Mouse (Mus musculus) limb, embryonic 12.5 days (tissue): ENCODE measurements at regions not wholly inside any gene's neighbourhood (a gene's known extent, or its start where the extent isn't known, plus 50 kb on each side); places are given as distances from the start of the nearest gene placed in this dataset.

ENCODE experiments used
- ATAC-seq: fragments of 200-750 bp; cut with Nextera tagmentation; 2 replicates; pipeline ENCODE4 v1.8.0; 2017; ENCODE audit warnings: low read depth, moderate TSS enrichment; ENCODE audit not compliant: insufficient number of reproducible peaks, insufficient read depth, low FRiP score, low TSS enrichment
- H3K27ac ChIP-seq: fragments of 300-500 bp; sonication (generic); 2 replicates; pipeline ENCODE4 v1.5.1; 2016; ENCODE audit warnings: mild to moderate bottlenecking, moderate library complexity
- H3K27me3 ChIP-seq: fragments of 300-500 bp; sonication (generic); 2 replicates; pipeline ENCODE4 v1.6.1; 2016; ENCODE audit warnings: mild to moderate bottlenecking, moderate library complexity
- H3K36me3 ChIP-seq: fragments of 300-500 bp; sonication (generic); 2 replicates; pipeline ENCODE4 v1.6.1; 2016; ENCODE audit warnings: mild to moderate bottlenecking, moderate library complexity
- H3K4me1 ChIP-seq: fragments of 300-500 bp; sonication (generic); replicated peaks from 2 replicates; pipeline ENCODE4 v1.6.1; 2016
- H3K4me2 ChIP-seq: fragments of 300-500 bp; sonication (generic); 2 replicates; pipeline ENCODE4 v1.6.1; 2016; ENCODE audit warnings: mild to moderate bottlenecking, moderate library complexity
- H3K4me3 ChIP-seq: fragments of 300-500 bp; sonication (generic); replicated peaks from 2 replicates; pipeline ENCODE4 v1.5.1; 2016; ENCODE audit warnings: mild to moderate bottlenecking
- H3K9ac ChIP-seq: fragments of 300-500 bp; sonication (generic); replicated peaks from 2 replicates; pipeline ENCODE4 v1.6.1; 2016; ENCODE audit warnings: mild to moderate bottlenecking, moderate library complexity
- H3K9me3 ChIP-seq: fragments of 300-500 bp; sonication (generic); 2 replicates; pipeline ENCODE4 v1.6.1; 2016; ENCODE audit warnings: mild to moderate bottlenecking, moderate library complexity
- WGBS: fragments of 180-500 bp; shearing (Covaris S2); methylation state at CpG from one replicate; pipeline ENCODE4 v1.1.7; 2016; 5-methylcytosine and 5-hydroxymethylcytosine counted together

DNA sequence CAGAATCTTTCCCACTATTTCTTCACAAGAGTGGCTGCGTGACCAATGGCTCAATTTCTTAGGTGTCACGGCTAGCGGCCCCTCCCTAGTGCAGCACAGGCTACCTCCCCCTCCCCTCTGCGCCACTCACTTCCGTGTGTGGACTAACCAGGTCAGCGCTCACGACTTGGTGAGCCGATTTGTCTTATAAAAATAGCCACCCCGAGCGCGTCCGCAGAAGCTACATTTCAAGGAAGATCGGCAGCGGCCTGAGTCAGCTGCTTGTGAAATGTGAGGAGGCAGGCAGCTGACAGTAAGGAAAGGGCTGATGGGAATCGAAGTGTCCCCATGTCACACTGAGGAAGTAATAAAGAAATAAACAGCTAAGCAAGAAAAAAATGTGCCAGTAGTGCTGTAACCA is 82.3 kb upstream of the Pced1b start:
- no peaks in the 10 kb centered on the region for H3K36me3 ChIP-seq
- 76% methylated on average over 15 of the region's 15 CpGs for WGBS

GRCm38 (mm10) chr15:97163971-97164370 is 82.9 kb upstream of the Pced1b start:
- H3K9me3 ChIP-seq, result no peaks in the 10 kb centered on the region
- no peak for ATAC-seq
- no peaks in the 10 kb centered on the region for H3K27me3 ChIP-seq
- no peaks in the 10 kb centered on the region for H3K36me3 ChIP-seq
- no peak overlapping the region for H3K4me2 ChIP-seq
- no peak overlapping the region for H3K27ac ChIP-seq
- no peaks in the 10 kb centered on the region for H3K4me1 ChIP-seq
- WGBS, result 89% methylated on average over 6 of the region's 6 CpGs
- H3K9ac ChIP-seq, result no peak overlapping the region
- no peak overlapping the region for H3K4me3 ChIP-seq

More for the DNA sequence above, 82.3 kb upstream of the Pced1b start:
- no peaks in the 10 kb centered on the region for H3K9me3 ChIP-seq
- H3K27me3 ChIP-seq, result no peaks in the 10 kb centered on the region
- H3K27ac ChIP-seq, result peak overlapping the region; percentile 23; the same call in 1 of the 2 replicates
- H3K4me2 ChIP-seq, result no peak overlapping the region
- no peak overlapping the region for H3K9ac ChIP-seq
- H3K4me3 ChIP-seq, result no peak overlapping the region
- ATAC-seq, result no peak
- no peaks in the 10 kb centered on the region for H3K4me1 ChIP-seq

GRCm38 (mm10) chr15:97163090-97163489 is 83.8 kb upstream of the Pced1b start:
- no peak for ATAC-seq
- H3K27ac ChIP-seq, result no peak overlapping the region
- H3K9me3 ChIP-seq, result no peaks in the 10 kb centered on the region
- no peak overlapping the region for H3K4me3 ChIP-seq
- WGBS, result 90% methylated on average over 8 of the region's 8 CpGs
- H3K4me2 ChIP-seq, result no peak overlapping the region
- H3K36me3 ChIP-seq, result no peaks in the 10 kb centered on the region
- no peaks in the 10 kb centered on the region for H3K4me1 ChIP-seq
- H3K9ac ChIP-seq, result no peak overlapping the region
- H3K27me3 ChIP-seq, result no peaks in the 10 kb centered on the region

DNA sequence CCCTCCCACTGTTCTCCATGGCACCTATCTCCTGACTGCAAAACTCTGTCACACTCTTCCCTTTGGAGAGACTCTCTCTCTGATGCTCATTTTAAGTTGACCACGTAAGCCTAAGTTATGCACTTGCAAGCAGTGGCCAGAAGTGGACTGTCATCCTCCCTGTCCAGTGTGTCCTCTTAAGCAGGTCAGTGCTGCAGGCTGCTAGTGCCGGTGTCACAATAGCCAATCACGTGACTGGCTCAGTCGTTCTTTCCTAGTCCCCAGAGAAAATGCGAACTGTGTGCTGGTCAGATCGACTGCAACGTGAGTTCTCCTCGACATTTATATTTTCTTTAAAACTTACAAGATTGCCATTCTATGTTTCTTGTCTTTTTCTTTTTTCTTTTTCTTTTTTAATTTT is 84.6 kb upstream of the Pced1b start:
- ATAC-seq, result no peak
- H3K27ac ChIP-seq, result no peak overlapping the region
- no peaks in the 10 kb centered on the region for H3K27me3 ChIP-seq
- WGBS, result 89% methylated on average over 8 of the region's 8 CpGs
- H3K36me3 ChIP-seq, result no peaks in the 10 kb centered on the region
- no peaks in the 10 kb centered on the region for H3K9me3 ChIP-seq
- no peak overlapping the region for H3K4me3 ChIP-seq
- H3K4me1 ChIP-seq, result no peaks in the 10 kb centered on the region
- no peak overlapping the region for H3K4me2 ChIP-seq
- H3K9ac ChIP-seq, result no peak overlapping the region

- no peak overlapping the region for H3K27ac ChIP-seq
- 82% methylated on average over 5 of the region's 5 CpGs for WGBS
- no peak overlapping the region for H3K4me3 ChIP-seq
- no peaks in the 10 kb centered on the region for H3K9me3 ChIP-seq
- H3K4me1 ChIP-seq, result no peaks in the 10 kb centered on the region
- H3K27me3 ChIP-seq, result no peaks in the 10 kb centered on the region
- no peak overlapping the region for H3K4me2 ChIP-seq
- ATAC-seq, result no peak
- H3K36me3 ChIP-seq, result no peaks in the 10 kb centered on the region
- no peak overlapping the region for H3K9ac ChIP-seq
Measured at GRCm38 (mm10) chr15:97161530-97161929, 85.4 kb upstream of the Pced1b start.

GRCm38 (mm10) chr15:97152354-97152753 is 94.6 kb upstream of the Pced1b start:
- no peak for ATAC-seq
- WGBS, result 78% methylated on average over 8 of the region's 8 CpGs
- Histone ChIP-seq H3K4me2 (no peak overlapping the region), H3K36me3 (no peaks in the 10 kb centered on the region), H3K27me3 (no peaks in the 10 kb centered on the region), H3K9me3 (0 out of 2 replicates have a peak, but pooled peaks cover 2% of the 10 kb centered on the region), H3K9ac (no peak overlapping the region), H3K4me3 (no peak overlapping the region), H3K4me1 (no peaks in the 10 kb centered on the region), H3K27ac (no peak overlapping the region)

GRCm38 (mm10) chr15:97151793-97152192 is 95.1 kb upstream of the Pced1b start:
- WGBS, result 88% methylated on average over 12 of the region's 12 CpGs
- H3K4me3 ChIP-seq, result no peak overlapping the region
- H3K27ac ChIP-seq, result no peak overlapping the region
- H3K4me2 ChIP-seq, result no peak overlapping the region
- 0 out of 2 replicates have a peak, but pooled peaks cover 2% of the 10 kb centered on the region for H3K9me3 ChIP-seq
- no peak overlapping the region for H3K9ac ChIP-seq
- no peaks in the 10 kb centered on the region for H3K27me3 ChIP-seq
- no peaks in the 10 kb centered on the region for H3K36me3 ChIP-seq
- no peak for ATAC-seq
- no peaks in the 10 kb centered on the region for H3K4me1 ChIP-seq

- Histone ChIP-seq H3K9me3 (0 out of 2 replicates have a peak, but pooled peaks cover 2% of the 10 kb centered on the region), H3K9ac (no peak overlapping the region), H3K27me3 (no peaks in the 10 kb centered on the region), H3K4me3 (no peak overlapping the region), H3K36me3 (no peaks in the 10 kb centered on the region), H3K27ac (no peak overlapping the region), H3K4me2 (no peak overlapping the region), H3K4me1 (no peaks in the 10 kb centered on the region)
- ATAC-seq, result no peak
- 91% methylated on average over 10 of the region's 10 CpGs for WGBS
Measured at GRCm38 (mm10) chr15:97150983-97151735, 95.4 kb upstream of the Slc38a4 start.

DNA sequence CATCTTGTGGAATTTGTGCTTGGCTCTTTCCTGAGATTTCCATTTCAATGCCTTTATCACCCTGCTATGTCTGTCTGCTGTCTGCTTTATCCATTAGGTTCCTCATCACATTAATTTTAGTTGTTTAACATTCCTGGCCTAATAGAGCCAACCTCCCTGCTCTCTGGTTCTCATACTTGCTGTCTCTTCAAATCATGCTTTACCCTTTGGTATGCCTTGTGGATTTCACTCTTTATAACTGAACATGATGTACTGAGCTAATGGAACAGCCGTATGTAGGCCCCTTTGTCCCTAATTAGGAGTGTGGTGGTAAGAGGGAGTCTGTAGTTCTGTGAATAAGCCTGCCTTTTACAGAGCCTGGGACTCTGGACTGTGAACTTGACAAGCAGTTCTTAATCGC is 86.2 kb upstream of the Slc38a4 start:
- H3K27ac ChIP-seq, result no peak overlapping the region
- peaks cover 6% of the 10 kb centered on the region; the same call in 1 of the 2 replicates for H3K9me3 ChIP-seq
- H3K4me2 ChIP-seq, result no peak overlapping the region
- peaks cover 4% of the 10 kb centered on the region; the same call in 1 of the 2 replicates for H3K4me1 ChIP-seq
- no peaks in the 10 kb centered on the region for H3K36me3 ChIP-seq
- ATAC-seq, result no peak
- no peak overlapping the region for H3K4me3 ChIP-seq
- no peaks in the 10 kb centered on the region for H3K27me3 ChIP-seq
- H3K9ac ChIP-seq, result no peak overlapping the region
- WGBS, result 89% methylated on average over 2 of the region's 2 CpGs

DNA sequence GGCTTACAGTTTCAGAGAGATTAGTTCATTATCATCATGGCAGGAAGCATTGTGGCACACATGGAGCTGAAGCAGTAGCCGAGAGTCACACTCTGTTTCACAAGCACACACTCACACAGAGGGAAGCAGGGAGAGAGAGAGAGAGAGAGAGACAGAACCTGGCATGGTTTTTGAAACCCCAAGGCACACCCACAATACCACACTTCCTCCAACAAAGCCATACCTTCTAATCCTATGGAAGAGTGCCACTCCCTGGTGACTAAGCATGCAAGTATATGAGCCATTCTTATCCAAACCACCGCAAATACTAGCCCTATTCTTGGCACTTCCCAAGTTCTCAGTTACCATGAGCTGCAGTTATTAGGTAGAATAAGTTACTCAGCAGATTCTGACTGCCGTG is 82.5 kb upstream of the Slc38a4 start:
- no peak overlapping the region for H3K27ac ChIP-seq
- no peak overlapping the region for H3K9ac ChIP-seq
- no peaks in the 10 kb centered on the region for H3K27me3 ChIP-seq
- 83% methylated on average over 3 of the region's 3 CpGs for WGBS
- no peaks in the 10 kb centered on the region for H3K4me1 ChIP-seq
- no peak overlapping the region for H3K4me2 ChIP-seq
- no peak for ATAC-seq
- H3K4me3 ChIP-seq, result no peak overlapping the region
- peaks cover 6% of the 10 kb centered on the region; the same call in 1 of the 2 replicates for H3K9me3 ChIP-seq
- H3K36me3 ChIP-seq, result no peaks in the 10 kb centered on the region

DNA sequence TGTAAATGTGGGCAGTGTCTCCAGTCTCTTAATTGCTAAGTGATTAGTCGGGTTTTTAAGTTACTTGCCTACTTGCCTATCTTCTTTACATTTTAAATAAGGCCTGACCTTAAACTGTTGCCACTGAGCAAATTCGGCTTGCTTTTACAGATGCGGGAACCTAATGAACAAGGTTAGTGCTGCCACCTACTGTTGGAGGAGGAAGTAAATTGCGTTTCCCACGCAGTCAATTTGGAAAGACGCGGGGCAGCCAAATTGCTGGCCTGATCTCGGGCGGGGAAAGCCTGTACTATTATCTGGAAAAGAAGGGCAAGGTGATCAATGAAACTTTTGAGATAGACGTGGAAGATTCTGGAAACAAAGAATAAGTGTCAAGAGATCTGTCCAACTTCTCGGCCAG is 79.5 kb upstream of the Slc38a4 start:
- H3K4me3 ChIP-seq, result no peak overlapping the region
- WGBS, result 10% methylated on average over 11 of the region's 11 CpGs
- H3K27ac ChIP-seq, result no peak overlapping the region
- H3K36me3 ChIP-seq, result no peaks in the 10 kb centered on the region
- H3K4me2 ChIP-seq, result no peak overlapping the region
- H3K9me3 ChIP-seq, result peaks cover 6% of the 10 kb centered on the region; the same call in 1 of the 2 replicates
- H3K4me1 ChIP-seq, result no peaks in the 10 kb centered on the region
- H3K9ac ChIP-seq, result no peak overlapping the region
- ATAC-seq, result no peak
- H3K27me3 ChIP-seq, result no peaks in the 10 kb centered on the region

DNA sequence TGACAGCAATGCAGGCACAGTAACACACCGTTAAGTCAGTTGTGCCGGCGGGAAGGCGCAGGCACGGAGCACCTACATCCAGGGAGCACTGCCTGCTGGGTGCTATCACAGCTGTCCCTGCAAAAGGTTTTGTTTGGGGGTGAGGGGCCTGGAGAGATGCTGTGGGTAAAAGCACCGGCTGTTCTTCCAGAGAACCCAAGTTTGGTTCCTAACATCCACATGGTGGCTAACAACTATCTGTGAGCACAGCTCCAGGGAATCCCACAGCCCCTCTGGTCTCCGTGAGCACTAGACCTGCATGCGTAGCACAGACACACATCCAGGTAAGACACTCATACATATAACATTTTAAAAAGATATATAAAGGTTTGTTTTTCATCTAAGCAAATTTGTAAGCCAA is 72.0 kb upstream of the Slc38a4 start:
- 84% methylated on average over 8 of the region's 8 CpGs for WGBS
- no peaks in the 10 kb centered on the region for H3K9me3 ChIP-seq
- ATAC-seq, result no peak

More for the DNA sequence above, 72.0 kb upstream of the Slc38a4 start:
- no peak overlapping the region for H3K4me3 ChIP-seq
- no peaks in the 10 kb centered on the region for H3K4me1 ChIP-seq
- H3K36me3 ChIP-seq, result no peaks in the 10 kb centered on the region
- no peak overlapping the region for H3K9ac ChIP-seq
- H3K4me2 ChIP-seq, result no peak overlapping the region
- H3K27me3 ChIP-seq, result no peaks in the 10 kb centered on the region
- no peak overlapping the region for H3K27ac ChIP-seq
